Mouse (Mus musculus) mammary gland, adult 2 months (tissue): ENCODE results near the gene Olfr748. TPM values are rescaled to one million over a fixed set of nuclear protein-coding genes. Genes with fewer than 3 reads are reported as not detected.

ENCODE experiments used
- polyA plus RNA-seq: library from polyadenylated mRNA; depleted of rRNA; stranded (reverse); fragments of >200 nt; gene quantifications from 2 replicates; pipeline ENCODE4 v1.2.3, GENCODE M21; 2012; ENCODE audit warnings: low replicate concordance; rRNA removed

The Olfr748 gene
- polyA plus RNA-seq = not detected in 2 replicates

DNA sequence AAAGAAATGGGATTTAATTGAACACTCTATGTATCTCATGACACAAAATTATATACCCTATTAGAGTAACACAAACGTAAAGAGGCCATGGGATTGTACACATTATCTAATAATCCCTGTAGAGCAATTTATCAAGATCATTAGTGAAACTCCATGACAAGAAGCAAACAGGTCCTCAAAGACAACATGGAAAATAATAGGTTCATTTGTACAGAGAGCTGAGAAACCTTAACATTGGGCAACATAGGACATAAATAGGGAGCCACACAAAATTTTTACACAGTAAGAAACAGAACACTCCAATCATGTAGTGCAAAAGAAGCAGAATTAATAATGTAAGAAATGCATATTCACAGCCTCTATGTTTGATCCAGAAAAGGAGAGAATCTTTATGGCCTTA is at the start of gene Olfr748:
Gene Olfr748, plus strand, starts transcription at position 301 of the 400 bp plus-strand sequence.

DNA sequence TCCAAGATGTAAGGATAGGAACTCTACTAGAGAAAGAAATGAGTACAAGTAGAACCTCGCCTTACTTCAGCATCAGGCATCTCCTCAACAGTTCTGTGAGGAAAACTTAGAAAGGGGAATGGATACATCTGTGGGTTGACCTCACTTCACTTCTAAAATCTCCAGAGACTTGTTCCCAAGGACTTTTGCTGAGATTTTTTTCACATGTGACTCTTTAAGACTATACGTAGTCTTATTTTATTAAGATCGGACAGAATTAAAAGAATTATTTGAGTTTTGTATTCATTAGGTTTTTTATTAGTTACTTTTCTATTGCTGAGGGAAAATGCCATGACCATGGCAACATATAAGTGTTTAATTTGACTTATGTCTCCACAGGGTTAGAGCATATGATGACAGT is 14.1 kb upstream of the Olfr748 start, which contains the start of gene Olfr747:
Gene Olfr747, minus strand, starts transcription at position 101 of the 400 bp plus-strand sequence.

DNA sequence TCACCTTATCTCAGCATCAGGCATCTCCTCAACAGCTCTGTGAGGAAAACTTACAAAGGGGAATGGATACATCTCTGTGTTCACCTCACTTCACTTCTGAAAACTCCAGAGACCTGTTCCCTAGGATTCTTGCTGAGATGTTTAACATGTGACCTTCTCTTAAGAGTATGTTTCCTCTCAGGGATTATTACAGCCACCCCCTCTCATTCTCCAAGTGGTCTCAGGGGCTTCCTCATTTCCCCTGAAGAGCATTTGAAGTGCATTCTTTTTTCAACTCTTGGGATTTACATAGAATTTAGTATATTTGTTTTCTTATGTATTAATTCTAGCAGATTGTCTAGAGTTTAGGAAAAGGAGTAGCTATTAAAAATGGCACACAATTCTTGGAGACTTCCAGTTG is 37.8 kb downstream of the Olfr748 start, which contains the start of gene Olfr749:
Gene Olfr749, minus strand, starts transcription at position 101 of the 400 bp plus-strand sequence.

Other genes with a start within 250 kb of the Olfr748 start
- not detected in 2 replicates for gene Olfr741, start 234.6 kb upstream of the Olfr748 start, polyA plus RNA-seq
- gene Olfr742, start 203.8 kb upstream of the Olfr748 start, polyA plus RNA-seq = not detected in 2 replicates
- not detected in 2 replicates for gene Olfr743, start 185.5 kb upstream of the Olfr748 start, polyA plus RNA-seq
- gene Olfr744, start 92.5 kb upstream of the Olfr748 start, polyA plus RNA-seq = not detected in 2 replicates
- not detected in 2 replicates for gene Olfr745, start 68.0 kb upstream of the Olfr748 start, polyA plus RNA-seq
- gene Olfr746, start 60.3 kb upstream of the Olfr748 start, polyA plus RNA-seq = not detected in 2 replicates
- not detected in 2 replicates for gene Olfr747, start 14.2 kb upstream of the Olfr748 start, polyA plus RNA-seq
- not detected in 2 replicates for gene Olfr749, start 37.7 kb downstream of the Olfr748 start, polyA plus RNA-seq
- 22.2 and 29.4 TPM in 2 replicates for gene Ttc5, start 78.1 kb downstream of the Olfr748 start, polyA plus RNA-seq
- not detected in 2 replicates for gene Ccnb1ip1, start 100.4 kb downstream of the Olfr748 start, polyA plus RNA-seq
- gene Parp2, start 100.5 kb downstream of the Olfr748 start, polyA plus RNA-seq = 13.0 and 34.5 TPM in 2 replicates
- gene Tep1, start 163.2 kb downstream of the Olfr748 start, polyA plus RNA-seq = 42.0 and 46.3 TPM in 2 replicates
- 2.2 and 24.0 TPM in 2 replicates for gene Klhl33, start 190.1 kb downstream of the Olfr748 start, polyA plus RNA-seq
- 91.2 and 179 TPM in 2 replicates for gene Osgep, start 217.5 kb downstream of the Olfr748 start, polyA plus RNA-seq
- gene Apex1, start 217.6 kb downstream of the Olfr748 start, polyA plus RNA-seq = 32.1 and 70.1 TPM in 2 replicates
- 100 and 139 TPM in 2 replicates for gene Pip4p1, start 223.5 kb downstream of the Olfr748 start, polyA plus RNA-seq
- 32.2 and 73.1 TPM in 2 replicates for gene Pnp, start 223.7 kb downstream of the Olfr748 start, polyA plus RNA-seq
- gene Gm49342, start 237.1 kb downstream of the Olfr748 start, polyA plus RNA-seq = 13.4 and 26.9 TPM in 2 replicates
- 1.5 and 3.5 TPM in 2 replicates for gene Pnp2, start 248.6 kb downstream of the Olfr748 start, polyA plus RNA-seq